Mouse (Mus musculus): Measurements from ENCODE around the gene Epb41l1. TPM values are rescaled to one million over a fixed set of nuclear protein-coding genes. Genes with fewer than 3 reads are reported as not detected.

Epb41l1 gene
- total RNA-seq, 2 experiments from 2014 or later, result 4.3 to 4.9 TPM

DNA sequence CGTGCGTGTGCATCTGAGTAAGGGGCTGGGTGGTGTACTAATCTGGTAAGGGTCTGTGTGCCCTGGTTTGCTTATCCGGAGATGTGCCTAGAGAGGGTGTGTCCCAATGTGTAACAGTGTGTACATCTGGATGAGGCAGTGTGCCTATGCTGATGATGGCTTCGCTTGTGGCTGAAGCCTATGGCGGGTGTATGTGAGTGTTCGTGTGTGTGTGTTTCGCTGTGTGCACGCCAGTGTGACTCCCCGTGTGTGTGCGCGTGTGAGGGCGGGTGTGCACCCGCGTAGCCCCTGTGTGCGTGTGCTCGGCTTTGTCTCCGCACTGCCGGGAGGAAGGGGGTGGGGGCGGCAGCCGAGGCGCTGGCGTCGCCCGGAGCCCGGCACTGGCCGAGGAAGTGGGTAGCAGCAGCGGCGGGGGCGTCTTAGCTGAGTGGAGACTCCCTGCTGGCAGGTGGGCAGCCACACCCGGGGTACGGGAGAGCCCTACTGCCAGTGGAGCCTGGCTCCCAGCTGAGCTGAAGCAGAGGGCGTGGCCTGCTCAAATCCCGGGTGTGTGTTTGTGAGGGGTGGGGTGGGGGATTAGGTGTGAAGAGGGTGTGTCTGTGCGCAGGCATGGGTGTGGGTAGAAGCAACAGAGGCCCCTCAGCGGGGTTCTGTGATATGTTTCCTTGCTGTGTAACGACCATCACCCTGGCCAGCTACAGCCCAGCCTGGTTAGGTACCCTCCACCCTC, 837 bp downstream of the Epb41l1 start:
- no peak for DNase-seq
- intact Hi-C loops (cut with DNase I), result loop anchor here (5.0 kb wide), 1 partner anchor 76 kb away; no protein-coding TSS in a partner anchor

DNA sequence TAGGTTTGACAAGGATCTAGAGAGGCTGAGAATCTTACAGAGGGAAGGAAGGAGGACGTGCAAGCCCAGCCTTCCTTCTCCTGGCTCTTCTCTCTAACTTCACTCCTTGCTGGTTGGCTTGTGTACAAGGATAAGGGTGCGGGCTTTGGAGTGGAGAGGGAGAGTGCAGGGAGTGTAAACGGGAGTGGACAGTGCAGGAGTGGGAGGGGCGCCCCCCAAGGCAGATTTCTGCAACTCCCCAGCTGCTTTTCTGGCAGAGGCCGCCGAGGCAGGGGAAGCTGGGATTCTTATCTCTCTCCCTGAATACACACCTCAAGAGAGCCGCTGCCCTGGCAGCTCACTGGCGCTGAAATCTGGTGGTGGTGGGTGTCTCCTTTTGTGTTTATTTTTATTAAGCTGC, 1.9 kb downstream of the Epb41l1 start:
- DNase-seq, result no peak

DNA sequence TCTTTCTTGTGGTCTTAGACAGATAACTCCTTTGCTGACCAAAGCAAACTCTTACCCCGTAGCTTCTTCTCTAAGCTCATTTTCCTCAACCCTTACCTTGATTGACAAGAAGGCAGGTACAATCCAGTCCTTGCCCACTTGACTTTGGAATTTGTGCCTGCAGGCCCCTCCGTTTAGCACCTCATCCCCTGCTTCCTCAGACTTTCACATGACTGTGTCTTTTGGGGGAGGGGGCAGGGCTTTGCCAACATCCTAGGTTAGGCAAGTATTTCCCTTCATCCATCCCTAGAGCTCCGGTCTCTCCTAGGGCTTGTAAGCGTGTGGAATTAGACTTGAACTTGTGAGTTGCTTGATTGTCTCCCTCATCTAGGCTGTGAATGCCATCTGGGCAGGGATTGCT, 3.0 kb downstream of the Epb41l1 start:
- intact Hi-C loops (cut with DNase I), result loop anchor here (5.0 kb wide), 1 partner anchor 74 kb away; no protein-coding TSS in a partner anchor
- no peak for DNase-seq

More for the DNA sequence above, 1.9 kb downstream of the Epb41l1 start:
- intact Hi-C loops (cut with DNase I), result loop anchor here (5.0 kb wide), 1 partner anchor 75 kb away; no protein-coding TSS in a partner anchor

GRCm38 (mm10) chr2:156425618-156426017, 4.9 kb downstream of the Epb41l1 start:
- DNase-seq, result no peak
- intact Hi-C loops (cut with DNase I), result no loop called here

GRCm38 (mm10) chr2:156426151-156426550, 5.4 kb downstream of the Epb41l1 start:
- DNase-seq, result no peak
- intact Hi-C loops (cut with DNase I), result no loop called here

DNA sequence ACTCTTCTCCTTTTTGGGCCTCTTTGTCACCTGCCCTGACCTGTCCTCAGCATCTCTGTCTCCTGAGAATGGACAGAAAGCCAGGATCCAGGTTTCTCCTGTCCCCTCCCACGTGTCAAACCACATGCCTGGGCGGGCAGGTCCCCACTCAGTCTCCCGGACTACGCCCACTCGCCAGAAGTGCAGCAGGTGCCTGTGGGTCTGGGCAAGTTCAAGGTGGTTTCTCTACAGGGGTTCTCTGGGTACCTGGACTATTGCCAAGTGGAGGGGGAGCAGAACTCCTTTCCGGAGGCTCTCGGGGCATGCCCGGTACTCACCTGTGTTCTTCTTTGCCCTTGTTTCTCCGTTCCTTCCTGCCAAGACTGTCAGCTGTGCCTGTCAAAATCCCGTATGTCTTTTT, 9.1 kb downstream of the Epb41l1 start:
- intact Hi-C loops (cut with DNase I), result no loop called here

DNA sequence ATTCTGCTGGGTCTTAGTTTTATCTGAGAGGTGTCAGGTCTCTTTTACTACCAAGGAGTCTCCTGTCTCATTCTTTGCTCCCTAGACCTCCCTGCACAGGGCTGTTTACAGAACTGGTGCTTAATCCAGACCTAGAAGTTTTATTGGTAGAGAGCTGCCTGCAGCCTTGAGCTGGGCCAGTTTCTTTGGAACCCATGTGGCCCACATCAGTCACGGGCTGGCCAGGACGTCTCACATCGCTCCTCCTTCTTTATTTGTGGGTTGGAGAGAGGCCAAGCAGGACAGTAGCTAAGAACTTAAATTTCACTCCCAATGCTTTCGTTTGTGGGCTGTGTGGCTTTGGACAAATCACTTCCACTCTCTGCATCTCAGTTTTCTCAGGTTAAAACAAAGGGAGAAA, 9.6 kb downstream of the Epb41l1 start:
- intact Hi-C loops (cut with DNase I), result no loop called here
- no peak for DNase-seq

More for the DNA sequence above, 9.1 kb downstream of the Epb41l1 start:
- DNase-seq, result no peak

GRCm38 (mm10) chr2:156431409-156431808, 10.7 kb downstream of the Epb41l1 start:
- no peak for DNase-seq
- intact Hi-C loops (cut with DNase I), result no loop called here

GRCm38 (mm10) chr2:156432086-156432485, 11.4 kb downstream of the Epb41l1 start:
- DNase-seq, result no peak
- intact Hi-C loops (cut with DNase I), result no loop called here

GRCm38 (mm10) chr2:156432874-156433868, 12.5 kb downstream of the Epb41l1 start:
- intact Hi-C loops (cut with DNase I), result no loop called here
- DNase-seq, result no peak

DNA sequence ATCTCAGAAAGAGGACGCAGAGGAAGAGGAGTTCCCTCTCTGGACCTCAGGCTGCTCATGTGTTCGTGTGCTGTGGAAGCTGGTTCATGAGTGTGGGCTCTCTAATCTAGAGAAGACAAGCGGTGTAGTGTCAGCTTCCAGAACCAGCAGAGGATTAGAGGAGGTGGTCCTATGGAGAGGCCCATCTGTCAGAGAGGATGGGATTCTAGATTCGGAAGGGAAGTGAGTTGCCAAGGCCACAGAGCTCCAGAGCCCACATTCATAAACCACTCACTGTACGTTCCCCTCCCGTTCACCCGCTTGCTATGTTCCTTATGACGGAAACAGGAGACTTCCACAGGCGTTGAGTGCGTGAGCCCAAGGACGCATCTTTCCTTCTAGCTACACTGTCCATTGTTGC, 16.9 kb downstream of the Epb41l1 start:
- intact Hi-C loops (cut with DNase I), result no loop called here
- DNase-seq, result no peak

- intact Hi-C loops (cut with DNase I), result no loop called here
- DNase-seq, result no peak
These were observed 19.2 kb downstream of the Epb41l1 start for GRCm38 (mm10) chr2:156439666-156440462.

DNA sequence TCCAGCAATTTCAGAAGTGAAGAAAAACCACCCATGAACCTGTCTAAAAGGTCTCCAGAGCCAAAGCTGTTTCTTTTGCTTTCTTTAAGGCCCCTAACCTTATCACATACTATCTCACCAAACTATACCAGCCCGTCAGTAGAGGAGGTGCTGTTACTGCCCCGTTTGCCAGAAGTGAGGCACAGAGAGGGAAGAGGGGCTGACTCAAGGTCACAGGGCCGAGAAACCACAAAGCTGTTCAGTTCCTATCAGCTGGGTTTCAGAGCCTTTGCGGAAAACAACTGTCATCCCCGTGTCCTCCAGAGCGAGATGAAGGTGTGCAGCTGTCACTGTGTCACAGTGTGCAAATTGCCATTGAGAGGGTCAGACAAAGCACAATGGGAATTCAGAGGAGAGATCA, 21.2 kb downstream of the Epb41l1 start:
- intact Hi-C loops (cut with DNase I), result no loop called here
- DNase-seq, result no peak

DNA sequence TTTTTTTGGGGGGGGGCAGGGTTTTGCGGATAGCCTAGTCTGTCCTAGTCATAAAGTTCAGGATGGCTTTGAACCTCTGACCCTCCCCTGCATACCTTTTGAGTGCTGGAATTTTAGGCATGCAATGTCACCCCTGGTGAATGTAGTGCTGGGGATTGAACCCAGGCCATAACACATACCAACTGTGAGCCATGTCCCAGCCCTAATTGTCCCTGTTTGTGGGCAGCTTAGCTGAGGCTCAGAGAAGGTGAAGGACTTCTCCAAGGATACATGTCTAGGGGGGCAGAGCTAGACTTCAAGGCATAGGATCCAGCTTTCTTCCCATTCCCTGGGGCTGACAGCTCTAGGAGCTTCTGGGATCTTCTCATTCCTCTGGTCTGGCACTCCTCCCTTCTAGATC, 22.6 kb downstream of the Epb41l1 start:
- intact Hi-C loops (cut with DNase I), result no loop called here
- DNase-seq, result no peak

- intact Hi-C loops (cut with DNase I), result no loop called here
- DNase-seq, result no peak
These were observed 25.9 kb downstream of the Epb41l1 start for GRCm38 (mm10) chr2:156446489-156447035.

DNA sequence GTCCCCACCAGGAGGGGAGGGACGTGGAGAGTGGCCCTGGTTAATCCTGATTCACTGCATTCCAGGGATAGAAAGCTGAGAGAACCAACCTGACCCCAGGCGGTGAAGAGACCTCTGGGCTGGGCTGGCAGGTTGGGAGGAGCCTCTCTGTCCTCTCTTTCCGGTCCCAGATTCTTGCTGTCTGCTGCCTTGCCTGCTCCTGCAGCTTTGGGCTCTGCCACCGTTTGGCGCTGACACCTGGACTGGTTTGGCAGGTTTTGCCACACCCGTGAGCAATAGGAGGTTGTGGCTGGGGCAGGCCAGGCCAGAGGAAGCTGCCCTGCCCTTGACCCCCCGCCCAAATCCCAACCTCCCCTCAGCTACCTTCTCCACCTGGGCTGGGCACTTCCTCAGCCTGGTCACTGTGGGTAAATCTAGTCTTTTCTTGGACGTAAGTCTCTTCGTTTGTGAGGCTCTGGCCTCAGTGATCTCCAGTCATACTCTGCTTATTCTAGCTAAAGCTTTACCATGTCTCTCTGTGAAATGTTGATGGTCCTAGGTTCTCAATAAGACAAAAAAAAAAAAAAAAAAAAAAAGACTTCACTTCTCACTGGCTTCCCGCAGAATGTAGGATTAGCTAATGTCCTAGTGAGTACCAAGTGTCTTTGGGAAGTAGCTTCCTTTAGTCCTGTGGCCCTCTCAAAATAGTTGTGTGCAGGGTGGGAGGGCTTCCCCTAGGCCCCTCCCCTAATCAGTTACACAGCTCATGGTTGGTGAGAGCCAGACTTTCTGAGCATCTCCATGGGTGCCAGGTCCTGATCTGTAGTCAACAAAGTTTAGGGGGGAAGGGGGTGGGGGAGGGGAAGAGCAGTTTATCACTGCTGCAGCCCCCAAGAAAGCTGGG, 26.9 kb downstream of the Epb41l1 start:
- intact Hi-C loops (cut with DNase I), result no loop called here
- DNase-seq, result no peak

DNA sequence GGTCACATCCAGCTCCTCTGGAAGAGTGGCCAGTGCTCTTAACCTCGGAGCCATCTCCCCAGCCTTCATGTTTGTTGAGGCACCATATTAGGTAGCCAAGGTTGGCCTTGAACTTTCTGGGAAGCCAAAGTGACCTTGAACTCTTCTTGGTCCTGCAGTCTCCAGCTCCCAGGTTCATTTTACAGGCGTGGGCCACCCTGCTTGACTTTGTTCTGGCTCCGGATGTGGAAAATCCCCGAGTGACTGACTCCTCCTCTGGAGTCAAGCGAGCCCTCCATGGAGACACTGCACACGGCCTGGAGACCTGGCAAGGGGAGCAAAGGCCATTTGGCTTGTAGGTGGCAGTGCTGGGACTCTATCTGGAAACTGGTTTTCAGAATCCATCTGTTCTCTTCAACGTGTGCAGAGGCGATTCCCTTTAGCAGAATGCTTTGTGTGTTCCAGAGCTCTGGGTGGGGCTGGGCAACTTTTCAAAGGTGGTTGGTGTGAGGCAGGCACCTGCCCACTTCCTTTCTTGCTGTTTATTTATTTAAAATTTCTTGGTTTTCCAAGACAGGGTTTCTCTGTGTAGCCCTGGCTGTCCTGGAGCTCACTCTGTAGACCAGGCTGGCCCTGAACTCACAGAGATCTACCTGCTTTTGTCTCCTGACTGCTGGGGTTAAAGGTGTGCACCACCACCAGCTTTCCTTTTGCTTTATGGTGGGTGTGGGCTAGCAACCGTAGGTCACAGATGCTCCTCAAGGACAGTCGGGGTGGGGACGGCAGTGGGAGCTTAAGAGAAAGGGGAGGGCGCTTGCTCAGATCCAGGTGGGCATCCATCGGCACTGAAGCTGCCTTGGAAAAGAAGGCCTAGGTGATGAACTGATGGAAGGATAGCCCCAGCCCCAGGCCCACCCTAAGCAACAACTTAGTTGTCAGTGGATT, 30.8 kb downstream of the Epb41l1 start:
- DNase-seq, result no peak
- intact Hi-C loops (cut with DNase I), result no loop called here

DNA sequence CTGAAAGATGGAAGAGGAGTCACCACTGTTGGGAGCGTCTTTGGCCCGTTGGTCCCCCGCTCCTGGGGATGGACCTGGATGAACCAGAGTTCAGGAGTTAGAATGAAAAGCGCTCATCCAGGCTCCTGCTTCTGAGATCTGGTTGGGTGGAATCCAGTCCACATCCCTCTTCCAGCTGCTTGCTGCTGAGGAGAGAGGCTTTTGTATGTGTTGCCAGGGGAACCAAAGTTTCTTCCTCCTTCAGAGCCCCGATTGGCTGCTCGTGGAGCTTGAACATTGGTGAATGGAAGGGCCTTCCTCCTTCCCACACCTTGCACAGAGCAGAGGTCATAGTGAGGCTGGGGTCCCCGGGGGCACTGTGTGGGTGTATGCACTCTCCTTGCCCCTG, 31.4 kb downstream of the Epb41l1 start:
- intact Hi-C loops (cut with DNase I), result no loop called here
- DNase-seq, result no peak
